ENCODE assay signal across 10 mouse cellular contexts in genomic region chr12:91799379-91799773, GRCm38 (mm10). TPM values are rescaled to one million over a fixed set of nuclear protein-coding genes. Genes with fewer than 3 reads are reported as not detected.
DNase-seq lines count a peak whose midpoint lies in the region; ATAC-seq and TF ChIP-seq lines count a peak whose summit lies in the region.
"Had no signal": no experiment of that assay in that cellular context is flagged by ENCODE, and none has a peak within 500 bp of the region (broad histone marks: within the 10 kb centered on the region; RNA-seq: fewer than 3 reads in every experiment).

No protein-coding gene starts in this region.

- H3K27me3 ChIP-seq in heart, postnatal 0 days (ENCODE audit: control insufficient read depth, insufficient read depth, low read length) = no peaks in the 10 kb centered on the region
- no peaks in the 10 kb centered on the region for H3K27me3 ChIP-seq in thymus, adult 2 months (ENCODE audit: control insufficient read depth, insufficient read depth, low read length)
- H3K27me3 ChIP-seq in stomach, postnatal 0 days (ENCODE audit: control insufficient read depth, insufficient read depth, low read length) = no peaks in the 10 kb centered on the region

- H3K4me2 ChIP-seq in heart, postnatal 0 days (ENCODE audit: low read depth, low read length) = no peak overlapping the region
- H3K4me2 ChIP-seq in stomach, postnatal 0 days (replicated peaks; ENCODE audit: low read depth) = no peak overlapping the region

- H3K36me3 ChIP-seq in heart, postnatal 0 days (replicated peaks; ENCODE audit: control insufficient read depth, insufficient read depth, low read length) = no peaks in the 10 kb centered on the region
- no peaks in the 10 kb centered on the region for H3K36me3 ChIP-seq in thymus, adult 2 months (ENCODE audit: control insufficient read depth, insufficient read depth, low read length)
- H3K36me3 ChIP-seq in stomach, postnatal 0 days (ENCODE audit: control insufficient read depth, insufficient read depth, low read length) = no peaks in the 10 kb centered on the region

- no peak overlapping the region for H3K4me3 ChIP-seq in heart, postnatal 0 days (ENCODE audit: low read depth, low read length)
- no peak overlapping the region for H3K4me3 ChIP-seq in thymus, adult 2 months (ENCODE audit: control insufficient read depth, insufficient read depth, low read length)
- no peak overlapping the region for H3K4me3 ChIP-seq in stomach, postnatal 0 days (ENCODE audit: low read depth, low read length)

- no peak for TF ChIP-seq POLR2A in thymus, adult 2 months (IDR thresholded peaks at IDR 0.05; ENCODE audit: control insufficient read depth, extremely low read depth, insufficient read depth, low read length, poor library complexity)

- H3K4me1 ChIP-seq in heart, postnatal 0 days (ENCODE audit: control insufficient read depth, insufficient read depth) = no peaks in the 10 kb centered on the region
- no peaks in the 10 kb centered on the region for H3K4me1 ChIP-seq in thymus, adult 2 months (replicated peaks; ENCODE audit: control insufficient read depth, insufficient read depth, low read length)
- no peaks in the 10 kb centered on the region for H3K4me1 ChIP-seq in stomach, postnatal 0 days (replicated peaks; ENCODE audit: control insufficient read depth, insufficient read depth)

- no peak overlapping the region for H3K9ac ChIP-seq in heart, postnatal 0 days (replicated peaks; ENCODE audit: low read depth, low read length)
- H3K9ac ChIP-seq in stomach, postnatal 0 days (ENCODE audit: low read length) = no peak overlapping the region

- no peak for DNase-seq in heart, postnatal 0 days (ENCODE audit: low spot score)
- DNase-seq in heart, postnatal 4 days = no peak
- peak; percentile 25 for DNase-seq in thymus, adult 2 months
- DNase-seq in thymus, postnatal 25 days = no peak
- peak; percentile 40 for DNase-seq in c-Kit-positive CD71-positive TER-119-positive erythroid progenitor cells, embryonic 14.5 days (ENCODE audit: low spot score)
- DNase-seq in stomach, postnatal 0 days (ENCODE audit: low spot score) = no peak
- DNase-seq in spleen, postnatal 10 days (ENCODE audit: low spot score in 2 of 2) = no peak
- no peak for DNase-seq in layer of hippocampus, adult 8-10 months (ENCODE audit: low spot score in 2 of 2)
- DNase-seq: kidney, adult 8-10 months had no signal

- no peaks in the 10 kb centered on the region for H3K9me3 ChIP-seq in heart, postnatal 0 days (replicated peaks; ENCODE audit: control insufficient read depth, low read length)
- H3K9me3 ChIP-seq in stomach, postnatal 0 days (ENCODE audit: control insufficient read depth, low read length) = no peaks in the 10 kb centered on the region

- 16% methylated on average over 6 of the region's 6 CpGs for WGBS in heart, postnatal 0 days
- 18% methylated on average over 6 of the region's 6 CpGs for WGBS in thymus, adult 2 months
- 15% methylated on average over 6 of the region's 6 CpGs for WGBS in stomach, postnatal 0 days

- TF ChIP-seq CTCF in heart, postnatal 0 days (IDR thresholded peaks at IDR 0.05; ENCODE audit: low read depth) = peak; percentile 77
- TF ChIP-seq CTCF in thymus, adult 2 months (IDR thresholded peaks at IDR 0.05; ENCODE audit: borderline replicate concordance, control insufficient read depth, extremely low read depth, insufficient read depth, low read length, poor library complexity) = no peak
- peak; percentile 90 for TF ChIP-seq CTCF in stomach, postnatal 0 days (IDR thresholded peaks at IDR 0.05; ENCODE audit: low read depth)

- no peak for TF ChIP-seq EP300 in heart, postnatal 0 days (IDR thresholded peaks at IDR 0.05; ENCODE audit: low read depth)
- TF ChIP-seq EP300 in stomach, postnatal 0 days (optimal IDR thresholded peaks at IDR 0.05) = no peak

- ATAC-seq in heart, postnatal 0 days (ENCODE audit: insufficient read depth, low read depth) = no peak
- no peak for ATAC-seq in stomach, postnatal 0 days (ENCODE audit: low FRiP score, low TSS enrichment)

- no peak overlapping the region for H3K27ac ChIP-seq in heart, postnatal 0 days (ENCODE audit: low read depth)
- no peak overlapping the region for H3K27ac ChIP-seq in thymus, adult 2 months (ENCODE audit: control insufficient read depth, insufficient read depth, low read length)
- H3K27ac ChIP-seq in stomach, postnatal 0 days (replicated peaks) = no peak overlapping the region
- H3K27ac ChIP-seq: macrophage had no signal

RNA-seq across cellular contexts. Expression of gene Ston2, which starts 11.2 kb away (rescaled TPM):
- total RNA-seq in heart, postnatal 0 days (2014; rRNA removed; ENCODE audit: low replicate concordance) = 0.70 and 0.95 TPM in 2 replicates
- 0.57 and 1.2 TPM in 2 replicates for polyA plus RNA-seq in heart, postnatal 0 days (2015; fragmentation: Nextera tagmentation; extraction: Ambion mirVana)
- total RNA-seq in heart, postnatal 4 days (2021) = 1 to 10 TPM; 5.2 to 5.4 TPM
- polyA plus RNA-seq in thymus, adult 2 months (2012; rRNA removed) = 17.5 and 20.3 TPM in 2 replicates
- polyA plus RNA-seq in stomach, postnatal 0 days (2015; fragmentation: Nextera tagmentation; extraction: Ambion mirVana) = 5.4 and 5.5 TPM in 2 replicates
- total RNA-seq in layer of hippocampus, adult 8-10 months (2022) = 10 to 100 TPM; 30.8 to 32.6 (median 32.0) TPM

RNA-seq across cellular contexts. Expression of gene Sel1l, which starts 49.6 kb away (rescaled TPM):
- total RNA-seq in heart, postnatal 0 days (2014; rRNA removed; ENCODE audit: low replicate concordance) = 22.9 and 39.1 TPM in 2 replicates
- polyA plus RNA-seq in heart, postnatal 0 days (2015; fragmentation: Nextera tagmentation; extraction: Ambion mirVana) = 39.5 and 44.2 TPM in 2 replicates
- 10 to 100 TPM; 56.8 to 59.6 TPM for total RNA-seq in heart, postnatal 4 days (2021)
- 48.5 and 67.6 TPM in 2 replicates for polyA plus RNA-seq in thymus, adult 2 months (2012; rRNA removed)
- polyA plus RNA-seq in stomach, postnatal 0 days (2015; fragmentation: Nextera tagmentation; extraction: Ambion mirVana) = 74.2 and 77.3 TPM in 2 replicates
- total RNA-seq in layer of hippocampus, adult 8-10 months (2022) = 100 to 1,000 TPM; 146 to 185 (median 161) TPM

Comparison
In these comparisons a context has a peak if more than half of its experiments do, and no peak if none do; other contexts are left out.
1. DNase-seq: peak in thymus, adult 2 months (single experiment) and c-Kit-positive CD71-positive TER-119-positive erythroid progenitor cells, embryonic 14.5 days (single experiment); none in heart, postnatal 0 days (single experiment), heart, postnatal 4 days (single experiment), thymus, postnatal 25 days (single experiment), stomach, postnatal 0 days (single experiment), spleen, postnatal 10 days (0 of 2) and layer of hippocampus, adult 8-10 months (0 of 2).
2. RNA of gene Ston2, which starts 11.2 kb away (total RNA-seq): 30.8 to 32.6 TPM in layer of hippocampus, adult 8-10 months; 5.2 to 5.4 TPM in heart, postnatal 4 days and 0.70 to 0.95 TPM in heart, postnatal 0 days; every median in the first group is over 4 times any median in the second.